Mouse (Mus musculus): ENCODE data around the gene Vmn2r52.
"Not testable (repeated sequence)": the region's sequence is repeated elsewhere in the genome, so short reads cannot be mapped to it uniquely, and the experiment has no call there.

Gene Vmn2r52

GRCm38 (mm10) chr7:10176473-10176872, at the start of gene Vmn2r52:
Vmn2r52 (minus strand) TSS chr7:10176573.
- in situ Hi-C loops (cut with MboI; ENCODE audit: low pct_unique_long_range_greater_than_20kb in 1 of 2, low sequenced_read_pairs in 2 of 2, unreplicated experiment in 1 of 2), result no loop called here

- in situ Hi-C loops (cut with MboI; ENCODE audit: low pct_unique_long_range_greater_than_20kb in 1 of 2, low sequenced_read_pairs in 2 of 2, unreplicated experiment in 1 of 2), result not testable (repeated sequence)
Measured at GRCm38 (mm10) chr7:10105641-10106040, 70.7 kb downstream of the Vmn2r52 start, which contains the start of gene Vmn2r51. Vmn2r51 (minus strand) TSS chr7:10105741.

Measured in mouse embryonic stem cell (cell line).